Mouse (Mus musculus) left cerebral cortex, adult 8-10 months (tissue): Measurements from ENCODE around the gene Lpar5. TPM values are rescaled to one million over a fixed set of nuclear protein-coding genes. Genes with fewer than 3 reads are reported as not detected.

ENCODE experiments used
- DNase-seq, 2 experiments: peaks; one replicate each; pipeline ENCODE4 v3.0.0; 2022; ENCODE audit warnings: low spot score in 2 of 2
- total RNA-seq, 4 experiments: library from RNA; stranded (reverse); gene quantifications; 2 replicates each; pipeline ENCODE4 v1.2.4; 2022

The Lpar5 gene
- total RNA-seq, 4 experiments from 2014 or later: 0.44 to 1.9 (median 0.82) TPM

GRCm38 (mm10) chr6:125084424-125084823 lies 16.7 kb downstream of the Lpar5 start:
- DNase-seq: no peak

- no peak for DNase-seq
These were observed 20.2 kb downstream of the Lpar5 start for GRCm38 (mm10) chr6:125087937-125088336.

GRCm38 (mm10) chr6:125088561-125089321 lies 21.0 kb downstream of the Lpar5 start:
- DNase-seq: peak; percentile 41 to 77

- DNase-seq: peak; percentile 54 to 93
These were observed 22.0 kb downstream of the Lpar5 start for GRCm38 (mm10) chr6:125089521-125090321.

GRCm38 (mm10) chr6:125090341-125091085 lies 22.8 kb downstream of the Lpar5 start:
- no peak for DNase-seq

GRCm38 (mm10) chr6:125092372-125092771 lies 24.7 kb downstream of the Lpar5 start:
- DNase-seq: no peak

- DNase-seq: no peak
These were observed 27.1 kb downstream of the Lpar5 start for GRCm38 (mm10) chr6:125094843-125095242.

GRCm38 (mm10) chr6:125095391-125096278 lies 27.9 kb downstream of the Lpar5 start, which contains the start of gene Chd4:
Gene Chd4 (plus strand): TSS chr6:125095981.
- DNase-seq: peak; percentile 81 to 96

GRCm38 (mm10) chr6:125096279-125096596 lies 28.5 kb downstream of the Lpar5 start:
- DNase-seq: no peak

GRCm38 (mm10) chr6:125096597-125097345 lies 29.1 kb downstream of the Lpar5 start:
- DNase-seq: peak in 1 of 2 experiments; percentile 60

- DNase-seq: peak; percentile 37 to 53
These were observed 29.6 kb downstream of the Lpar5 start for GRCm38 (mm10) chr6:125097346-125097689.

GRCm38 (mm10) chr6:125097951-125098350 lies 30.2 kb downstream of the Lpar5 start:
- DNase-seq: no peak

- DNase-seq: no peak
These were observed 30.8 kb downstream of the Lpar5 start for GRCm38 (mm10) chr6:125098513-125098912.

- no peak for DNase-seq
These were observed 31.8 kb downstream of the Lpar5 start for GRCm38 (mm10) chr6:125099421-125099971.

GRCm38 (mm10) chr6:125101444-125101843 lies 33.7 kb downstream of the Lpar5 start:
- DNase-seq: no peak

GRCm38 (mm10) chr6:125104223-125104622 lies 36.5 kb downstream of the Lpar5 start:
- DNase-seq: no peak

GRCm38 (mm10) chr6:125107705-125108104 lies 40.0 kb downstream of the Lpar5 start:
- no peak for DNase-seq

- no peak for DNase-seq
These were observed 41.7 kb downstream of the Lpar5 start for GRCm38 (mm10) chr6:125109371-125109770.

- DNase-seq: no peak
These were observed 43.2 kb downstream of the Lpar5 start for GRCm38 (mm10) chr6:125110927-125111326.

GRCm38 (mm10) chr6:125112553-125112952 lies 44.8 kb downstream of the Lpar5 start:
- DNase-seq: no peak
